Mouse (Mus musculus): ENCODE data around the gene Fam189a1.

Gene Fam189a1

GRCm38 (mm10) chr7:65156514-65156911, at the start of gene Fam189a1:
Fam189a1 (minus strand) TSS chr7:65156570.
- DNase-seq, result peak; percentile 17

- no peak for DNase-seq
These were observed 49.7 kb upstream of the Fam189a1 start for GRCm38 (mm10) chr7:65206021-65206420.

DNA sequence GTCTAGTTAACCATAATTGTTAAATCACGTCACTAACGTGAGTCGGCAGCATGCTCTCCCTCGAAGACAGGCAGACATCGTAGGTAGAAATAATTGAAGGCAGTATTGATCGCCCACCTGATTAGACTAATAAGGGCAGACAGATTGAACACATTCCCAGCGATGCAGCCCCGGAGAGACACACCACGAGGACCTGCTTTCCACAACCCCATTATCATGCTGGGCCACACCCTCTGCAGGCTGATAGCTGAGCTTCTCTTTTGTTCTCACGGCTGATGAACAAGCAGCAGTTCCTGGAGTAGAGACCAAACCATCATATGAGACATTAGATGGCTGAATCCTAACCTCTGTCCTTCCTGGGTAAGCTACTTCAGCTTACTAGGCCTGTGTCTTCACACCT, 46.3 kb upstream of the Fam189a1 start:
- DNase-seq, result no peak

GRCm38 (mm10) chr7:65180694-65181093, 24.3 kb upstream of the Fam189a1 start:
- DNase-seq, result no peak

DNA sequence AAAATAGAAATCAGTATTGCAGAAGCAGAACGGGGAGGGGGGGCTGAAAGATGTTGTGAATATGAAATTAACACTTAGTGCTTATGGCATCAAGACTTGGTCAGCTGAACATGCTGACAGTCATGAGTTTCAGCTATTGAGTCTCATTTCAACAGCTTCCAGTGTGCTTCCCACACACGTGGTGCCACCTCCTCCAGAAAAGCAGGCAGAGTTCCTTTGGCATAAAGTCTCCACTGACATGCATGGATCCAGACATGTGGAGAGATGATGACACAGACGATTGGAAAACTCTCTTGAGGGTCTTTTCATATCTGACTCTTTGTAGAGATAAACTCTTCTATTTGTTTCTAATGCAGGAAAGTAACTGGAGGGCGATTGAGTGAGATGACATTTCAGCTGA, 14.4 kb upstream of the Fam189a1 start:
- no peak for DNase-seq

GRCm38 (mm10) chr7:65157031-65158025, 958 bp upstream of the Fam189a1 start:
- DNase-seq, result no peak

GRCm38 (mm10) chr7:65155628-65156513, 499 bp downstream of the Fam189a1 start:
- DNase-seq, result peak; percentile 16

GRCm38 (mm10) chr7:65154576-65154975, 1.8 kb downstream of the Fam189a1 start:
- peak; percentile 69 for DNase-seq

- DNase-seq, result no peak
These were observed 2.5 kb downstream of the Fam189a1 start for GRCm38 (mm10) chr7:65153846-65154245.

DNA sequence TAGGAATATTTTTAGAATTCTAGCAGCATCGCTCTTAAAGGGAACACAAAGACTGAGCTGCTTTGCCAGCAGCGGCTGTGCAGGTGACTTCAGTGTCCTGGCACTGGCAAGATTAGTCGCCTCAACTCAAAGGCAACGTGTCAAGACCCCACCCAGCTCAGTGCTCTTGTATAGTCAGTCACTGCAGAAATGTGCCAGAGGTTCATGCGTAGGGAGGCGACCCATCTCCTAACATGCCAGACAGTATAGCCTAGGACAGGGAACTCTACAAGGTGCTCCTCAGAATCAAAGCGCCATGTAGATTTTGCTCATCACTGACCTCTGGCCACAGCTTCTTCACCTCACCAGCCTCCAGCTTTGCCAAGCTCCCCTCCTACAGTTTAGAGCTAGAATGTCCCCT, 4.8 kb downstream of the Fam189a1 start:
- DNase-seq, result no peak

GRCm38 (mm10) chr7:65149040-65149439, 7.3 kb downstream of the Fam189a1 start:
- DNase-seq, result no peak

DNA sequence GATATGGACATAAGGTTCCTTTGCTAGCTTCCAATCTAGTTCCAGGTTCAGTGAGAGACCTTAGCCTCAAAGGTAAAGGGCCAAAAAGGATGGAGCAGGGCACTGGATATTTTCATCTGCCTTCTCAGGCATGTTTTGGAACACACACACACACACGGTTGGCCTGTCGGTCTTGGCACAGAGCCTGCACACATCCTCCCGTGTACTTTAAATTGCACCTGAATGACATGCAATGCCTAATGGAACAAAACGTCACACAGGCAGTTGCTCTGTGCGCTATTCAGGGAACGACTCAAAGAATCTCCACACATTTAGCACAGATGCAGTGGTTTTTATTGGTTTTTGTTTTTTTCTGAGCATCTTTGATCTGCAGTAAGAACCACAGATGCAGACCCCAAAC, 11.5 kb downstream of the Fam189a1 start:
- no peak for DNase-seq

DNA sequence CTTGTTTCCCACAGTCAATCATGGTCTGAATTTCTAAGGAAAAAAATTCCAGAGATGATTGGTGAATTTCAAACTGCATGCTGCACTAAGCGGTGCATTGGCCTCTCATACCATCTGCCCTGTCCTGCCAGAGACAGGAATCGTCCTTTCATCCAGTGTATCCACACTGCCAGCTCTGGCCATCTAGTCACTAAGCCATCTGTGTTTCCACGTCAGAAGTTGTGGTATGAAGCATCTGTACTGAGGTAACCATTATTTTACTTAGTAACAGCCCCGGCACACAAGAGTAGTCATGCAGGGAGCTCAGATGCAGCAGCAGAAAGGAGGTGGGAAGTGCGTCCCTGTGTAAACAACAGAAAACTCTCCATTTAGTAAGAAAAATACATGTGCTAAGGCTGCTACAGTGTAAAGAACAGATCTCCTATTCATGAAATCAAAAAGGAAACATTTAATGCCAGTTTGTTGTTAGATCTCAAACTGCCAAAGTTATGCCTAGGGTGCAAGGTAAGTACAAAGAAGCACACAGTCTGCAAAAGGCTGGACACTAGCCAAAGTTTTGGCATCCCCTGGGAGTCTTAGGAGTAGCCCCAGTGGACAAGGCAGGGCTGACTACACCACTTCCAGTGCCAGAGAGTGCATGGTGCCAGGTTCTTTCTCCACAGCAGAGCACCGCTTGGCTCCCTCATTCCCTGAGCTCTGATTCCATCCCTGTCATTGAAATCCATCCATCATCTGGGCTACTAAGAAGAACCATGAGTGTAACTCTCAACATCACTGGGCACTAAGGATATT, 14.3 kb downstream of the Fam189a1 start:
- no peak for DNase-seq

GRCm38 (mm10) chr7:65140832-65141231, 15.5 kb downstream of the Fam189a1 start:
- no peak for DNase-seq

DNA sequence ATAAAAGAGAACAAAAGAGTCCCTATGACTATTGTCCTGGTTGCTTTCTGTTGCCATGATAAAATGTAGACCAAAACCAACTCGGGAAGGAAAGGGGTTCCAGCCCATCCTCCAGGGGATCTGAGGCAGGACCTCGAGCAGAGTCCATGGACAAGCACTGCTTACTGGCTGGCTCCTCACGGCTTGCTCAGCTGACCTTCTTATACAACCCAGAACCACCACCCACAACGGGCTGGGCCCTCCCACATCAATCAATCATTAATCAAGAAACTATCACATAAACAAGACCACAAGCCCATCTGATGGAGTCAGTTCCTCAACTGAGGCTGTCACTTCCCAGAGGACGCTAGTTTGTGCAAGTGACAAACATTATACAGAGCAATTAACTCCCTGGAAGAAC, 16.3 kb downstream of the Fam189a1 start:
- DNase-seq, result no peak

DNA sequence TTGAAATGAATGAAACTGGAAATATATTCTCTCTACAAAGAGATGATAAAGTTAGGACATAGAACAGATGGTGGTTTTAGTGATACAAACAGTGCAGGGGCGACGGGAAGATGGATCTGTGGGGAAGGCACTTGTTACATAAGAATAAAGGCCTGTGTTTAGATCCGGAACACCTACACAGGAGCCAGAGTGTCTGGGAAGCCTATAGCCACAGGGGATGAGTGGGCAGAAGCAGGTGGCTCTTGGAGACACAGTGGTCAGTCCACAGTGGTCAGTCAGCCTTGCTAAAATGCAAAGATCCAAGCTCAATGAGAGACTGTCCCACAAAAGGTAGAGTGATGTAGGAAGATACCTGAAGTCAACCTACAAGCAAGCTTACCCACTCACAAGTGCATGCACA, 32.6 kb downstream of the Fam189a1 start:
- peak; percentile 30 for DNase-seq

DNA sequence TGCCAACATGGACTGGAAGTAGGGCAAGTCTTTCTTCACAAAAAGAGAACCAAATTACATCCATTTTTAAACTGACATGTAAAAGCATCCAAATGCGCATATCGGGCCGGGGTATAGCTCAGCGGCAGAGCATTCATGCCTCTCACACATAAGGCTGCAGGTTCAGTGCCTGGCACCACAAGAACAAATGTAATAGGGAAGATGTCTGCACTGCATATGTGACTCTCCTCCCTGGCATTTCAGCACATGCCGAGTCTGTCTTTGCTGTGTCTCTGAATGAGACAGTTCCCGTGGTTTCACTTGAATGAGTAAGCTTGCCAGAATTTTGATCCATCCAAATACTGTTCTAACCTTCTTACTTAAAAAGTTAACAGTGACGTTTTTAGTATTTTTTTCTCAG, 39.5 kb downstream of the Fam189a1 start:
- DNase-seq, result peak; percentile 52

DNA sequence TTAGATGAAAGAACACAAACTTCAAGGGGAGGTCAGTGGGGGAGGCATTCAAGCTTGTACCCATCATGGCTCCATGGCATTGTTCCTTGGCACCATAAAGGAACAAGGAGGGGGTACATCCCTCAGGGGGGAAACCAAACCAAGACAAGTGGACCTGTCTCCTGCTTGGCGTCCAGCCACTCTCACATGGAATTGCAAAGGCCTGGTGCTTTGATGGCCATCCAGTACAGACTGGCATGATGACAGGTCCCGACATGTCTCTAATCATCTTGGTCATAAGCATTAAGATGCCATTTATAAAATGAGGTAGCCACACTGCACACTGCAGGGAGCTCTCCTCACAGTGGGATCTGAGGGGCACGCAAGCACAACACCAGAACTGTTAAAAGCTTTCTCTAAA, 41.0 kb downstream of the Fam189a1 start:
- DNase-seq, result no peak

DNA sequence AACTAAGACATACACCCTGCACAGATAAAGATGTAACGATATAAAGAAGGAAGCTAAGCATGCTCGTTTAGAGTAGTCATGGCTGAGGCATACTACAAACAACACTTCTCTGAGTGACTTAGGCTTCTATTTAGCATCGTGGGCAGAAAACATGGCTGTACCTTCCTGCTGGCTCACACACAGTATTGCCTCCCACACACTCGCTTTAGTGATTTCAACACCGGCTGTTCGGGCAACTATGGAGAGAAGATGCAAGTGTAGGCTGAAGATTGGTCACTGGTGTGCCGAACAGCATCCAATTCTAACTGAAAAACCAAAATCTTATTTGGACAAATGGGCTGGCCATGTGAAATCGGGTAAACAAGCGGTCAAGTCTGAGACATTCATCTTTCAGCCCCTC, 44.7 kb downstream of the Fam189a1 start:
- DNase-seq, result peak; percentile 91

DNA sequence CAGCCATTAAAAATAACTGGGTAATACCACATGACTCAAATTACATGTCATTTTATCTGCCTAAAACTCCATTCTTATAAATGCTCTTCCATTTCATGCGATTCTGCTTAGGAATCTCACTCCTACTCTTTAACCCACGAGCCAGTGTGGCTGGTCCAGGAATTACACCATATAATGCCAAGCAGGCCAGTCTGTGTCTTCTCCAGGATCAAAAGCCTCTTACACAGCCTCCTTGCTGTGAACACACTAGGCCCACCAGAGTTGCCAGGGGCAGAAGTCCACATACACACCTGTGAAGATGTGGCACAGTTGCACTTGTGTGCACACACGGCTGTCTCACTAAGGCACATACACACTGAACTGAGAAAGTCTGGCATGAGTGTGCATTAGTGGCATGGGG, 50.8 kb downstream of the Fam189a1 start:
- no peak for DNase-seq

- DNase-seq, result peak; percentile 67
These were observed 51.3 kb downstream of the Fam189a1 start for GRCm38 (mm10) chr7:65105097-65105467.

DNA sequence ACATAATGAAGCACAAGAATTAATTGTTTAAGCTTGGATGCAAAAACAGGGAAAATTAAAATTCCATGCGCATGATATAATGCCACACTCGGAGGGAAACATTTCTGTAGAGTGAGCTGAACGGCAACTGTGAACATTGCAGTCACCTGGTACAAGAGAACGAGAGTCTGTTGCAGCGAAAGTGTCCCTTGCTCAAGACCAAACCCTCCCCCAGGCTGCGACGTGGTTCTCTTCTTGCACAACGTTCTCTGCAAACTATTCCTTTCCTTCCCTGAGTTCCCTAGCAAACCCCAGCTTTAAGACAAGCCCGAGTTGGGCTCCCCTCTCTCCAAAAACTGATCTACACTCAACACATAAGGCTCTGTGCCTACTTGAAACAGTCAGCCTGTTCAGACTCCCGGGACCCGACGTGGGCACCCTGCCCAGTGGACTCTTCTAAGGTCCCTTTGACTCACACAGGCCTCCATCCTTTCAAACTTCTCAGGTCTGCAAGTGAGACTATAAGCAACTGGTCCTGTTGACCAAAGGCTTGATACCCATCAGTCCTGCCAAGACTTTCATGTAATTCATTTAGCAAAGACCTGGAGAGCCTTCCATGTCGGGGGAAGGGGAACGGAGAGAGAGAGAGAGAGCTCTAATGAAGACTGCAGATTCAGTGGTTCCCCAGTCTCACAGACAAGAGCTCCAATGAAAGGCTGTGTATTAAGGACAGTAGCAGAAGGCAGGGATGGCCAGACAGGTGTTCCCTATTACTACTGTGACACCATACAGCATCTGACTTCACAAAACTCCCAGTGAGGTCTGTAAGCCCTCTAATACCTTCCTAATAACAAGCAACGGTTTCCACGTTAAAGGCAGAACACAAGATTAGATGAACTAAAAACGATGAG, 51.9 kb downstream of the Fam189a1 start:
- DNase-seq, result no peak

All from layer of hippocampus, adult 9-11 months (tissue).